8 mouse cellular contexts compared by ENCODE assay signal in the genomic region with DNA sequence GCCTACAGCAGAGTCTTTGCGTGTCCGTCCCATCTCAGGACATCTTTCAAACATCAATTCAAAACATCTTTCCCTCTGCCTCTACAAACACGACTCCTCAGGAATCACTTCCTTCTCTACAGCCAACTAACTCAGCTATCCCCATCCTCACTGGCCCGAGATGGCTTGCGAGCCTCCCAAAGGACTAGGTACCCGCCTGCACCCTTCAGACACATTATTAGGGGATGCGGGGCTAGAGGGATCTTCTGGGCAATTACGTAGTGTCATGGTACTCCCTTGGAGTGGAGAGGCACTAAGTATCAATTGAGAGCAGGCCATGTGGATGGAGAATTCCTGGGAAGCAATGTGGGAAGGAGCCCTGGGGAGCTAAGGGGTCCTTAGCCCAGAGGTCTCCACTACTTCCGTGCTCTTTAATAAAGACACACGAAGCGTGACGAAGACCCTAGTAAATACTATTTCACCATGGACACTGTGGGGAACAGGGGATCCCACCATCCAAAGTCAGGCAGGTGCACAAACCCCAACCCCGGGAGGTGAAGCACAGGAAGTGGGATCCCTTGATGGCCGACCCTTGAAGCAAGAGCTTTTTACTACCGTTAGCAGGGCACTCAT. TPM values are rescaled to one million over a fixed set of nuclear protein-coding genes. Genes with fewer than 3 reads are reported as not detected.
A peak's percentile ranks its signal among the peaks of the same experiment; 100 is the strongest.
DNase-seq lines count a peak whose midpoint lies in the region; ATAC-seq and TF ChIP-seq lines count a peak whose summit lies in the region.

No protein-coding gene starts in this region.

- no peak for DNase-seq in lung, adult 2 months
- no peak for DNase-seq in lung, postnatal 4 days
- no peak for DNase-seq in embryo, embryonic 10 days (ENCODE audit: low spot score)
- DNase-seq in right cerebral cortex, postnatal 36 days (ENCODE audit: low spot score in 2 of 2) = no peak
- no peak for DNase-seq in spleen, postnatal 14 days (ENCODE audit: low spot score in 2 of 2)

- H3K36me3 ChIP-seq in embryonic facial prominence, embryonic 13.5 days = no peaks in the 10 kb centered on the region
- no peaks in the 10 kb centered on the region for H3K36me3 ChIP-seq in intestine, embryonic 16.5 days (ENCODE audit: control insufficient read depth, insufficient read depth, low read length)
- no peaks in the 10 kb centered on the region for H3K36me3 ChIP-seq in neural tube, embryonic 14.5 days (ENCODE audit: control insufficient read depth, insufficient read depth, low read length)

- H3K27me3 ChIP-seq in embryonic facial prominence, embryonic 13.5 days = no peaks in the 10 kb centered on the region
- peaks cover 3% of the 10 kb centered on the region; the same call in 1 of the 2 replicates for H3K27me3 ChIP-seq in intestine, embryonic 16.5 days (replicated peaks; ENCODE audit: control insufficient read depth, insufficient read depth, low read length)
- H3K27me3 ChIP-seq in neural tube, embryonic 14.5 days (ENCODE audit: control insufficient read depth, insufficient read depth, low read length) = no peaks in the 10 kb centered on the region

- ATAC-seq in embryonic facial prominence, embryonic 13.5 days (ENCODE audit: insufficient number of reproducible peaks, insufficient read depth, low FRiP score, low TSS enrichment, low read depth) = peak; percentile 17; the same call in 1 of the 2 replicates
- 0 out of 2 replicates have a peak, but pooled peaks have one; percentile 2 for ATAC-seq in intestine, embryonic 16.5 days
- peak; percentile 5; the same call in 1 of the 2 replicates for ATAC-seq in neural tube, embryonic 14.5 days (ENCODE audit: low read depth)

- no peak for TF ChIP-seq CTCF in lung, adult 2 months (IDR thresholded peaks at IDR 0.05; ENCODE audit: insufficient read depth, low read length)

- no peak overlapping the region for H3K27ac ChIP-seq in embryonic facial prominence, embryonic 13.5 days
- peak overlapping the region; percentile 18; the same call in 1 of the 2 replicates for H3K27ac ChIP-seq in intestine, embryonic 16.5 days (ENCODE audit: low read length)
- H3K27ac ChIP-seq in neural tube, embryonic 14.5 days (ENCODE audit: low read depth, low read length) = peak overlapping the region; percentile 76

- peaks cover 9% of the 10 kb centered on the region; the same call in 1 of the 2 replicates for H3K4me1 ChIP-seq in lung, adult 2 months (ENCODE audit: control insufficient read depth, insufficient read depth, low read length)
- peaks cover 21% of the 10 kb centered on the region for H3K4me1 ChIP-seq in embryonic facial prominence, embryonic 13.5 days
- H3K4me1 ChIP-seq in intestine, embryonic 16.5 days (ENCODE audit: control insufficient read depth, insufficient read depth, low read length) = peaks cover 16% of the 10 kb centered on the region
- H3K4me1 ChIP-seq in neural tube, embryonic 14.5 days (ENCODE audit: control insufficient read depth, insufficient read depth, low read length) = peaks cover 9% of the 10 kb centered on the region

- H3K9me3 ChIP-seq in embryonic facial prominence, embryonic 13.5 days = no peaks in the 10 kb centered on the region
- H3K9me3 ChIP-seq in intestine, embryonic 16.5 days (ENCODE audit: control insufficient read depth, low read length) = no peaks in the 10 kb centered on the region
- H3K9me3 ChIP-seq in neural tube, embryonic 14.5 days (ENCODE audit: control insufficient read depth, low read length) = no peaks in the 10 kb centered on the region

- H3K4me3 ChIP-seq in lung, adult 2 months (replicated peaks; ENCODE audit: extremely low read depth, low read depth, low read length) = peak overlapping the region; percentile 68
- H3K4me3 ChIP-seq in embryonic facial prominence, embryonic 13.5 days = peak overlapping the region; percentile 72
- H3K4me3 ChIP-seq in intestine, embryonic 16.5 days (ENCODE audit: low read length) = peak overlapping the region; percentile 85
- peak overlapping the region; percentile 64 for H3K4me3 ChIP-seq in neural tube, embryonic 14.5 days (ENCODE audit: low read depth, low read length)

- peak overlapping the region; percentile 78 for H3K4me2 ChIP-seq in embryonic facial prominence, embryonic 13.5 days
- H3K4me2 ChIP-seq in intestine, embryonic 16.5 days (ENCODE audit: low read depth, low read length) = peak overlapping the region; percentile 81
- H3K4me2 ChIP-seq in neural tube, embryonic 14.5 days (ENCODE audit: low read depth, low read length) = peak overlapping the region; percentile 86

- TF ChIP-seq POLR2A in lung, adult 2 months (IDR thresholded peaks at IDR 0.05; ENCODE audit: borderline replicate concordance, extremely low read depth, low read depth, low read length) = no peak

- H3K9ac ChIP-seq in embryonic facial prominence, embryonic 13.5 days = peak overlapping the region; percentile 82
- H3K9ac ChIP-seq in intestine, embryonic 16.5 days (ENCODE audit: low read depth, low read length) = peak overlapping the region; percentile 86
- H3K9ac ChIP-seq in neural tube, embryonic 14.5 days (replicated peaks; ENCODE audit: low read depth, low read length) = peak overlapping the region; percentile 82

- 32% methylated on average over 15 of the region's 15 CpGs for WGBS in lung, adult 2 months
- WGBS in embryonic facial prominence, embryonic 13.5 days = 34% methylated on average over 15 of the region's 15 CpGs
- WGBS in intestine, embryonic 16.5 days = 33% methylated on average over 15 of the region's 15 CpGs
- 28% methylated on average over 15 of the region's 15 CpGs for WGBS in neural tube, embryonic 14.5 days

RNA-seq across cellular contexts. Expression of gene Cuedc2, which starts 0.7 kb away (rescaled TPM):
- 47.1 and 53.9 TPM in 2 replicates for polyA plus RNA-seq in lung, adult 2 months (2012; rRNA removed)
- 177 and 188 TPM in 2 replicates for polyA plus RNA-seq in embryonic facial prominence, embryonic 13.5 days (2015; fragmentation: Nextera tagmentation; extraction: Ambion mirVana)
- 127 and 132 TPM in 2 replicates for polyA plus RNA-seq in intestine, embryonic 16.5 days (2015; fragmentation: Nextera tagmentation; extraction: Ambion mirVana)
- polyA plus RNA-seq in neural tube, embryonic 14.5 days (2014; fragmentation: Nextera tagmentation; extraction: Ambion mirVana) = 346 and 359 TPM in 2 replicates

RNA-seq across cellular contexts. Expression of gene Mfsd13a, which starts 3.1 kb away (rescaled TPM):
- polyA plus RNA-seq in lung, adult 2 months (2012; rRNA removed) = 26.5 and 27.1 TPM in 2 replicates
- polyA plus RNA-seq in embryonic facial prominence, embryonic 13.5 days (2015; fragmentation: Nextera tagmentation; extraction: Ambion mirVana) = 3.3 and 4.3 TPM in 2 replicates
- polyA plus RNA-seq in intestine, embryonic 16.5 days (2015; fragmentation: Nextera tagmentation; extraction: Ambion mirVana) = 16.2 and 16.3 TPM in 2 replicates
- 10.7 and 12.7 TPM in 2 replicates for polyA plus RNA-seq in neural tube, embryonic 14.5 days (2014; fragmentation: Nextera tagmentation; extraction: Ambion mirVana)

RNA-seq across cellular contexts. Expression of gene Fbxl15, which starts 9.8 kb away (rescaled TPM):
- polyA plus RNA-seq in lung, adult 2 months (2012; rRNA removed) = 10.7 and 15.5 TPM in 2 replicates
- polyA plus RNA-seq in embryonic facial prominence, embryonic 13.5 days (2015; fragmentation: Nextera tagmentation; extraction: Ambion mirVana) = 15.1 and 16.5 TPM in 2 replicates
- 17.3 and 18.9 TPM in 2 replicates for polyA plus RNA-seq in intestine, embryonic 16.5 days (2015; fragmentation: Nextera tagmentation; extraction: Ambion mirVana)
- polyA plus RNA-seq in neural tube, embryonic 14.5 days (2014; fragmentation: Nextera tagmentation; extraction: Ambion mirVana) = 42.5 and 53.1 TPM in 2 replicates

RNA-seq across cellular contexts. Expression of gene Psd, which starts 10.9 kb away (rescaled TPM):
- 2.3 and 2.4 TPM in 2 replicates for polyA plus RNA-seq in lung, adult 2 months (2012; rRNA removed)
- 5.0 and 6.0 TPM in 2 replicates for polyA plus RNA-seq in embryonic facial prominence, embryonic 13.5 days (2015; fragmentation: Nextera tagmentation; extraction: Ambion mirVana)
- 13.2 and 13.6 TPM in 2 replicates for polyA plus RNA-seq in intestine, embryonic 16.5 days (2015; fragmentation: Nextera tagmentation; extraction: Ambion mirVana)
- 85.8 and 127 TPM in 2 replicates for polyA plus RNA-seq in neural tube, embryonic 14.5 days (2014; fragmentation: Nextera tagmentation; extraction: Ambion mirVana)

RNA-seq across cellular contexts. Expression of gene 2310034G01Rik, which starts 12.3 kb away (rescaled TPM):
- 6.8 and 10.1 TPM in 2 replicates for polyA plus RNA-seq in lung, adult 2 months (2012; rRNA removed)
- 1.5 and 2.3 TPM in 2 replicates for polyA plus RNA-seq in embryonic facial prominence, embryonic 13.5 days (2015; fragmentation: Nextera tagmentation; extraction: Ambion mirVana)
- 1.3 and 1.5 TPM in 2 replicates for polyA plus RNA-seq in intestine, embryonic 16.5 days (2015; fragmentation: Nextera tagmentation; extraction: Ambion mirVana)
- 2.0 and 3.9 TPM in 2 replicates for polyA plus RNA-seq in neural tube, embryonic 14.5 days (2014; fragmentation: Nextera tagmentation; extraction: Ambion mirVana)
